Mouse (Mus musculus): ENCODE data around the gene Tpst1.

GRCm38 (mm10) chr5:130067841-130068264 is 5.3 kb upstream of the Tpst1 start:
- TF ChIP-seq POLR2A (IDR thresholded peaks at IDR 0.05; ENCODE audit: borderline replicate concordance, insufficient read depth, low read length), result no peak
- TF ChIP-seq CTCF (IDR thresholded peaks at IDR 0.05; ENCODE audit: borderline replicate concordance, insufficient read depth, low read depth, low read length), result no peak
